Mouse (Mus musculus) Muller cell, postnatal 12 days (primary cell): ENCODE results near the gene Numa1.
"Not testable (repeated sequence)": the region's sequence is repeated elsewhere in the genome, so short reads cannot be mapped to it uniquely, and the experiment has no call there.

Experiments
- DNase-seq: peaks from one replicate; pipeline ENCODE4 v3.0.0-alpha.2; 2015; ENCODE audit errors: inconsistent ontology term

Gene Numa1

GRCm38 (mm10) chr7:101974505-101974904, 40.6 kb downstream of the Numa1 start:
- peak; percentile 29 for DNase-seq

DNA sequence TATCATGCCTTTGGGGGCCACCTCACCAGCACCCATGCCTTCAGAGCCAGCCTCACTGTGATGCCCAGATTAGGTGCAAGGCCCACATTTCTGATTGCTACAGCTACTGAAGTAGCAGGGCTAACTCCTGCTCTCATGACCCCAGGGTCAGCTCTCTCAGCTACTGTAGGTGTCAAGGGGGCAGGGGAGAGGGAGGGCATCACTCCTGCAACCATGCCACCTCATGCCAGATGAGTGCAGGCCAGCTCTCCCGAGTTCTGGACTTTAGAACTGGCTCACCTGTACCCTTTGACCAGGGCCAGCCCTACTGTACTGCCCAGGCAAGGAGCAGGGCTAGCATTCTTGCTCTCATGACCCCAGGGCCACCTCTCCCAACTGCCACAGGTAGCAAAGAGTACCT, 48.8 kb downstream of the Numa1 start:
- DNase-seq, result no peak

GRCm38 (mm10) chr7:101985081-101985480, 51.2 kb downstream of the Numa1 start:
- no peak for DNase-seq

GRCm38 (mm10) chr7:101994241-101994640, 60.3 kb downstream of the Numa1 start:
- no peak for DNase-seq

- peak; percentile 78 for DNase-seq
These were observed 64.5 kb downstream of the Numa1 start for GRCm38 (mm10) chr7:101998194-101998927.

DNA sequence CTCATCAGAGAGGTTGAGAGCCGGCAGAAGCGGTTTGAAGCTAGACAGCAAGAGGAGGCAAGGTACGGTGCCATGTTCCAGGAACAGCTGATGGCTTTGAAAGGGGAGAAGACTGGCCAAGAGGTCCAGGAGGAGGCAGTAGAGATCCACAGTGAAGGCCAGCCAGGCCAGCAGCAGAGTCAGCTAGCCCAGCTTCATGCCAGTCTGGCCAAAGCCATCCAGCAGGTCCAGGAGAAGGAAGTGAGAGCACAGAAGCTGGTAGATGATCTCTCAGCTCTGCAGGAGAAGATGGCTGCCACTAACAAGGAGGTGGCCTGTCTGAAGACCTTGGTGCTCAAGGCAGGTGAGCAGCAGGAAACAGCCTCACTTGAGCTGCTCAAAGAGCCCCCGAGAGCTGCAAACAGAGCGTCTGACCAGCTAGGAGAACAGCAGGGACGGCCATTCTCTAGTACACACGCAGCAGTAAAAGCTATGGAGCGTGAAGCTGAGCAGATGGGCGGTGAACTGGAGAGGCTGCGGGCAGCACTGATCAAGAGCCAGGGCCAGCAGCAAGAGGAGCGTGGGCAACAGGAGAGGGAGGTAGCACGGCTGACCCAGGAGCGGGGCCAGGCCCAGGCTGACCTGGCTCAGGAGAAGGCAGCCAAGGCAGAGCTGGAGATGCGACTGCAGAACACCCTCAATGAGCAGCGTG, 65.7 kb downstream of the Numa1 start:
- peak; percentile 34 for DNase-seq

DNA sequence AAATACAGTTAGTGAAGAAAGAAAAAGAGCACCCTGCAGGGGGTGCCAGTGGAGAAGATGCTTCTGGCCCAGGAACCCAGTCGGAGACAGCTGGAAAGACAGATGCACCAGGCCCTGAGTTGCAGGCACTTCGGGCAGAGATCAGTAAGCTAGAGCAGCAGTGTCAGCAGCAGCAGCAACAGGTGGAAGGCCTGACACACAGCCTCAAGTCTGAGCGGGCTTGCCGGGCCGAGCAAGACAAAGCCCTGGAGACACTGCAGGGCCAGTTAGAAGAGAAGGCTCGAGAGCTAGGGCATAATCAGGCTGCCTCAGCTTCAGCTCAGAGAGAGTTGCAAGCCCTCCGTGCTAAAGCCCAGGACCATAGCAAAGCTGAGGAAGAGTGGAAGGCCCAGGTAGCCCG, 66.4 kb downstream of the Numa1 start:
- no peak for DNase-seq

DNA sequence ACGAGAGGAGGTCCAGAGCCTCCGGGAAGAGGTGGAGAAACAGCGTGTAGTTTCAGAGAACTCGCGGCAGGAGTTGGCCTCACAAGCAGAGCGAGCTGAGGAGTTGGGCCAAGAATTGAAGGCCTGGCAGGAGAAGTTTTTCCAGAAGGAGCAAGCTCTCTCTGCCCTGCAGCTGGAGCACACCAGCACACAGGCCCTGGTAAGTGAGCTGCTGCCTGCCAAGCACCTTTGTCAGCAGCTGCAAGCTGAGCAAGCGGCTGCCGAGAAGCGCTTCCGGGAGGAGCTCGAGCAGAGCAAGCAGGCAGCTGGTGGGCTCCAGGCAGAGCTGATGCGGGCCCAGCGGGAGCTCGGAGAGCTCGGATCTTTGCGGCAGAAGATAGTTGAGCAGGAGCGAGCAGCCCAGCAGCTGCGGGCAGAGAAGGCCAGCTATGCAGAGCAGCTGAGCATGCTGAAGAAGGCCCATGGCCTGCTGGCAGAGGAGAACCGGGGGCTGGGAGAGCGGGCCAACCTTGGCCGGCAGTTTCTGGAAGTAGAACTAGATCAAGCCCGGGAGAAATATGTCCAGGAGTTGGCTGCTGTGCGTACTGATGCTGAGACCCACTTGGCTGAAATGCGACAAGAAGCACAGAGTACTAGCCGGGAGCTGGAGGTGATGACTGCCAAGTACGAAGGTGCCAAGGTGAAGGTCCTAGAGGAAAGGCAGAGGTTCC, 67.2 kb downstream of the Numa1 start:
- peak; percentile 34 for DNase-seq

DNA sequence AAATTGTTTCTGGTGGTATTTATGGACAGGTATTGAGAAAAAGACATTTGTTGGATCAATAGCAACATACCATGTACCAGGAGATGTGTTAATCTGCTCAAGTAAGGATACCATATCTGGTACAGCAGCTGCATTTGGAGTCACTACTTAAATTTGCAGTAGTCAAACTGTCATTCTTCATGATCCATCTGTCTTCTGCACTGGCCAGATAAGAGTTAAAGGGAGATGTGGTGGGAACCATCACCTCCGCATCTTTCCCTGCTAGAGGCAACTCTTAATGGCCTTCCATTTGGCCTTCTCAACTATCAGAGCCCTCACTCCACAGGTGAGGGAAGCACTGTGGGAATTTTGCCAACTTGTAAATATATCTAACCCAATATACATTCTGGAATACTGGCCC, 72.6 kb downstream of the Numa1 start:
- no peak for DNase-seq

DNA sequence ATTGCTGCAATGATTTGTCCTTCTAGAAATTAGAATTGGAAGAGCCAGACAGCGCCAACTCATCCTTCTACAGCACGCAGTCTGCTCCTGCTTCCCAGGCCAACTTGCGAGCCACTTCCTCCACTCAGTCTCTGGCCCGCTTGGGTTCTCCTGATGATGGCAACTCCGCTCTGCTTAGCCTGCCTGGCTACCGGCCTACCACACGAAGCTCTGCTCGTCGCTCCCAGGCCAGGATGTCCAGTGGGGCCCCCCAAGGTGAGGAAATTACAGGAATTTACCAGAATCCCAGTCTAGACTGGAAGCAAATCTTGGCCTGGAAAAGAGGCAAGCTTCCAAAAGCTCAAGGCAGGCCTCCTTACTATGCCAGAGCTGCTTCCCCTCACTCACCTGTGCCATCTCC, 77.9 kb downstream of the Numa1 start:
- DNase-seq, result no peak

DNA sequence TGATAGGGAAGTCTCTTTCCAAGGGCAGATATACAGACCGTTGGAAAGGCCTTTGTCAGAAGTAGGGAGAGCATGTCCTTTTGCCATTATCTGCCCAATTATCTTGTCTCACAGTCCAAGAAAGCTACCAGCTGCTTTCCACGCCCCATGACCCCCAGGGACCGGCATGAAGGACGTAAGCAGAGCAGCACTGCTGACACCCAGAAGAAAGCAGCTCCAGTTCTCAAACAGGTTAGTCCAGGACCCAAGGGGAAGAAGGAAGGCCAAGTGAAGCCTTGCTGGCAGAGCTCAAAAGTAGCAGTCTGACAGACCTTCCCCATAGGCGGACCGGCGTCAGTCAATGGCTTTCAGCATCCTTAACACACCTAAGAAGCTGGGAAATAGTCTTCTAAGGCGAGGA, 79.5 kb downstream of the Numa1 start:
- DNase-seq, result no peak

- no peak for DNase-seq
These were observed 81.1 kb downstream of the Numa1 start for GRCm38 (mm10) chr7:102014995-102015394.

- no peak for DNase-seq
These were observed 83.0 kb downstream of the Numa1 start for GRCm38 (mm10) chr7:102016936-102017335.

DNA sequence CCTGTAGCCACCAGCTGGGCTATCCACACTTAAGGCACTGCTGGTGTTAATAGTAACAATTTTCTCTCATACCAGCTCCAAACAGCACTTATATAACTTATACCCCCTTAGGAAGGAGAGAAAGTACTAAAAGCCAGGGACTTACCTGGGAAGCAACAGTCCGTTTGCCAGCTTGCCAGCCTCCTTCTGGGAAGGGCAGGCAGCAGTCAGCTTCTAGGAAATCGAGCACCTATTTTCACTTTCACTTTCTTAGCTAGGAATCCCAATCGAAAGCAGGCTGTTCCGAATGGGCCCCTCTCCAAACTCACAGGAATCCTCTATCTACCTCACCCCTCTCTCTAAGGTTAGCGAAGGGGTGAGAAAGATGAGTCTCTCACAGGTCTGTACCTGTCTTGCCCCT, 83.5 kb downstream of the Numa1 start:
- peak; percentile 31 for DNase-seq

GRCm38 (mm10) chr7:102018034-102018433, 84.1 kb downstream of the Numa1 start:
- no peak for DNase-seq

DNA sequence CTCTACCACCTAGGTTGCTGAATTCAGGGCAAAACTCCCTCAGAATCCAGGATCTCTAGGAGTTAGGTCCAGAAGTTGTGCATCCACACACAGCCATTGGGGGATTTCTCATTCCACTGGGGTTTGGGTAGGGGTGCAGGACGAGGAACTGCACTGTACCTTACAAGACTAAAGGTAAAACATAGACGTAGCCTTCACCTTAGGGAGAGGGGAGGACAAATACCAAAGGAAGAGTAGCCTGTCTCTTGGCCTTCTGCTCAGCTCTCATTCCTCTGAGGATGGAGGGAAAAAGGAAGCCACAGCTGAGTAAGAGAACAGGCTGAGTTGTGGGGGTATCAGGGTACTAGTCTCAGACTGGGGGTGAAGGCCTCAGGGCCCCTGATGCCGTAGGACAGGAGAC, 84.7 kb downstream of the Numa1 start, which contains the start of gene Il18bp:
Il18bp (minus strand) TSS at position 101 of the 400 bp plus-strand sequence.
- no peak for DNase-seq

GRCm38 (mm10) chr7:102019362-102019761, 85.5 kb downstream of the Numa1 start:
- DNase-seq, result no peak

GRCm38 (mm10) chr7:102020934-102021333, 87.0 kb downstream of the Numa1 start:
- not testable (repeated sequence) for DNase-seq

- DNase-seq, result no peak
These were observed 89.9 kb downstream of the Numa1 start for GRCm38 (mm10) chr7:102023821-102024220.

DNA sequence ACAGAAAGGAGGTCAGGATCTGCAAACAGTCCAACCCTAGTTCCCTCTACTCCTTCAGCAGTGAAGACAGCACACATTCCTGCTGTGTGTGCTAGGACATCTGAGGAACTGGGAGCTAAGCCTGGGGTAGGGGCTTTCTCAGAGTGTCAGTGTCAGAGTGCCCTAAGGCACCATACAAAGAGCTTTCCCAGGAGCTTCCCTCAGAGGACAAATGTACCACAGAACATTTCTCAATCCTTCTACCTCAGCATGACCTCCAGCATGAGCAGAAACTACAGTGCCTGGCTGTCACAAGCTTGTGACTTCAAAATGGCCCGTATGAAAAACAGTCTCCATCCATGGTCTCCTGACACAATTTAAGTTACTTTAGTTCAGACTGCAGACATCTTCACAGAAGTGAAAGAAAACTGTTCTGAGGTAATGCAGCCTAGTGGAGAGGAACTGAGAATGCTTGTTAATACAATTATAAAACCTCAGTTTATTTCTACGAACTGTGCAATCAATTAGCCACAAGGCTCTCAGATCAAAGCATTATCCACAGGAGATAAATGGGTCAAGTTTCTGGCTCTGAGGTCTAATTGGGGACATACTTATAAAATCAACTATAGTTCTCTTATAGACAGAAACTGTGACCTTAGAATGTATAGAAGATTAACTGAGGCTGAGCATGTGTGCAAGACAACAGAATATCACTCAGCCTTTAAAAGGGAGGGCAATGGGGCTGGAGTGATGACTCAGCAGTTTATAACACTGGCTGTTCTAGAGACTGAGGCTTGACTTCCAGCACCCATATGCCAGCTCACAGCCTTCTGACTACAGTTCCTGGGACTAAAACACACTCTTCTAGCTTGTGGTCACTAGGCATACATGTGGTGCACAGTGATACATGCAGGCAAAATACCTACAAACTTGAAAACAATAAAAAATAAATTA, 91.5 kb downstream of the Numa1 start:
- peak; percentile 43 for DNase-seq

- DNase-seq, result no peak
These were observed 101.0 kb downstream of the Numa1 start for GRCm38 (mm10) chr7:102034904-102035303.

- no peak for DNase-seq
These were observed 101.6 kb downstream of the Numa1 start for GRCm38 (mm10) chr7:102035534-102035933.
